Mouse (Mus musculus) cerebellum, postnatal 14 days (tissue): Measurements from ENCODE around the gene Kifc1.
"Not testable (repeated sequence)": the region's sequence is repeated elsewhere in the genome, so short reads cannot be mapped to it uniquely, and the experiment has no call there.

Experiments used
- DNase-seq, 2 experiments: peaks; one replicate each; pipeline ENCODE4 v3.0.0; 2021; ENCODE audit warnings: mixed read lengths in 2 of 2

Kifc1 gene

DNA sequence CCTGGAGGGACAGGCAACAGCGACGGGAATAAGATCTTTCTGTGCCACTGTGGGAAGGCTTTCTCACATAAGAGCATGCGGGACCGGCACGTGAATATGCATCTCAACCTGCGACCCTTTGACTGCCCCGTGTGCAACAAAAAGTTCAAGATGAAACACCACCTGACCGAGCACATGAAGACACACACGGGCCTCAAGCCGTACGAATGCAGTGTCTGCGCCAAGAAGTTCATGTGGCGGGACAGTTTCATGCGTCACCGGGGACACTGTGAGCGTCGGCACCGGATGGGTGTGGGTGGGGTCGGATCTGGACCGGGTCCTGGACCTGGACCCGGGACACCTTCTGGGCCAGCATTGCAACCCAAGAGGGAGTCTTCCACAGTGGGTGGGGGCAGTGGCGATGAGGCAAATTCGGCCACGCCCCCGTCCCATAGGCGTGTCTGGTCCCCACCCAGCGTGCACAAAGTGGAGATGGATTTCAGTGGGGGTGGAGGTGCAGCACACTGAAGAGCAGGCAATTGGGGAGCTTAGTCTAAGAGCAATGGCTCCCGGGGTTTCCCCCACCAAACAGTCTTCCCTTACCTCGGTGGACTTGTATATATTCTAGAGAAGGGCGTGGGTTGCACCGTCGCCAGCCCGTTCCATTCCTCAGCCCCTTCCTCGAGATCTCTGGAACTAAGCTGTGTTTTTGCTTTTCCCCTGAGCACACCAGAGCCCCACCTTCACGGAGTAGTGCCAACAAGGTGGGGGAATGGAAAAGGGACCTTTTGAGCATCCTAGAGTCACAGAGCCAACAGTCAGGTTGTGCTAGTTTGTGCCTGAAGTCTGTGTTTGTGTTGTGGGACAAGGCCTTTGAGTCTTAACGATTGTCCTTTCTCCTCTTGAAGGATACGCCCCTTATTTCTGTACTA is 28.1 kb upstream of the Kifc1 start:
- no peak for DNase-seq

DNA sequence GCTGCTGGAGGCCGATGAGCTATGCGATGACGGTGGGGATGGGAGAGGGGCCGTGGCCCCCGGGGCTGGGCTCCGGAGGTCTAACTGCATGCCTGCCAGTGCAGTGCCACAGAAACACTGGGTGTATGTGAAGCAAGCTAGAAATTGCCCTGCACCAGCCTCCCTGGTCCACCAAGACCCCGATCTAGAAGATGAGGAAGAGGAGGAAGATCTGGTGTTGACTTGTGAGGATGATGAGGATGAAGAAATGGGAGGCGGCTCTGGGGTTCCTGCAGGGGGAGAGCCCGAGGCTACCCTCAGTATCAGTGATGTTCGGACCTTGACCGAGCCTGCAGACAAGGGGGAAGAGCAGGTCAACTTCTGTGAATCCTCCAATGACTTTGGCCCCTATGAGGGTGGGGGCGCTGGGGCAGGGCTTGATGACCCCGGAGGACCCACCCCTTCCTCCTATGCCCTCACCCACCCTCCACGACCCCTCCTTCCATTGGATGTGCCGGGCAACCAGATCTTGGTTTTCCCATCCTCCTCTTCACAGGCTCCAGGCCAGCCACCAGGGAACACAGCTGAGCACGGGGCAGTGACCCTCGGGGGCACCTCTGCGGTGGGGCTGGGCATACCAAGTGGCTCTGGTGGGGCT is 27.3 kb upstream of the Kifc1 start:
- peak in 1 of 2 experiments; percentile 18 for DNase-seq

DNA sequence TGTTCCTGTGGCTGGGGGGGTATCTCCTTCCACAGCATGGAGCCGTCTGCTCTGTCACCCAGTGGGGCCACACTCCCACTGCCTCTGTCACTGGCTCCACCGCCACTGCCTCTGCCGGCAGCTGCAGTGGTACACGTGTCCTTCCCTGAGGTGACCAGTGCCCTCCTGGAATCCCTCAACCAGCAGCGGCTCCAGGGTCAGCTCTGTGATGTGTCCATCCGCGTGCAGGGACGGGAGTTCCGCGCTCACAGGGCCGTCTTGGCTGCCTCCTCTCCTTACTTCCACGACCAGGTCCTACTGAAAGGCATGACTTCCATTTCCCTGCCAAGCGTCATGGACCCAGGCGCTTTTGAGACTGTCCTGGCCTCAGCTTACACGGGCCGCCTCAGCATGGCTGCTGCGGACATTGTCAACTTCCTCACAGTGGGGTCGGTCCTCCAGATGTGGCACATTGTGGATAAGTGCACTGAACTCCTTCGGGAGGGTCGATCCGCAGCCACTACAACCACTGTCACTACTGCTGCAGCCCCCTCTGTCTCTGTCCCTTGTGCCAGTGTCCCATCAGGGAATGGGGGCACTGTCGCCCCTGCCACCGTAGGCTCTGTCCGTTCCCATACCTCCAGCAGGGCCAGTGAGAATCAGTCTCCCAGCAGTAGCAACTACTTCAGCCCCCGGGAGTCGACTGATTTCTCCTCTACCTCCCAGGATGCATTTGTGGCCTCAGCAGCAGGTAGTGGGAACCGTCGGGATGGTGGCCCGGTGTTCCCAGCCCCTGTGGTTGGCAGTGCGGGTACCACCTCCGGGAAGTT is 26.6 kb upstream of the Kifc1 start:
- peak in 1 of 2 experiments; percentile 26 for DNase-seq

DNA sequence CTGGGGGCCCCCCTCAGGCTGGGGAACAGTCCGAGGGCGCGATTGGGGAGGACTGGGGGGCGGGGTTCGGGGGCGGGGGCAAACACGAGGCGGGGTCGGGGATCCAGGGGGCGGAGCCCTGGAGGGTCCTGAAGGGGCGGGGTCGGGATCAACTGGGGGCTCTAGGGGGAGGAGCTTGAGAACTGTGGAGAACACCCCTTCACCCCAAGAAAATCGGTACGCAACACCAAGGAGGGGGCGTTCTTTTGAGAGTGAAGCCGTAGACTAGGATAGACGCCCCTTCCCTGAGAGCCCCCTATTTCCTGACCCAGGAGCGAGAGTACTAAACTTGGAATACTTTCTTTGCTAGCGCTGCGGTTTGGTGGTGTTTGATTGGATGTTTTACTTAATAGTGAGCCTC is 25.8 kb upstream of the Kifc1 start:
- no peak for DNase-seq

DNA sequence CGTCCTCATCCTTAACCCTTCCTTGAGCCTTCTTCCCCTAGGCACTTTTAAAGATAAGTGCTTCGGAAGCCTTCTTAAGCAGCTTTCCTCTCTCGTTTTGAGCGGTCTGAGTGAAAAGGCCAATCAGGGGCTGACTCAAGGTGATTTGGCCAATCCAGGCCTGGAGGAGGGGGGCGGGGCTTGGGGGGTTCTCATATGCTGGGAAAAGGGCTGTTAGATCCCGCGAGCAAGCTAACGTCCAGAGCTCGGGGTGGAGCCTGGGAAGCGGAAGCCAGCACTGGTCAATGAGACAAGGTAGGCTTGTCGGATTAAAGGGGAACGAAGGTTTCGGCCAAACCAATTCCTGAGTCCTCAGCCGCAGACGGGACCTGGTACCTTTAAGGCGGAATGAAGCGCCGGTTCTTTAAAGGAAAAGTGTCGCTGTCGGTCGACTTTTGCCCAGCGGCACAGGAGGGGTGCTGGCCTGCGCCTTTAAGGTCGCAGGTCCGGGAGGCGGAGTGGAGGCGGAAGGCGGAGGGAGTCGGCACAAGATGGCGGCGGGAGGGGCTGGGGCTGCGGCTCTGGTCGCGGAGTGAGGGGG is 25.3 kb upstream of the Kifc1 start, which contains the start of the genes Tapbp and Zbtb22:
TSS of gene Tapbp (plus strand) at position 229 of the 580 bp plus-strand sequence.
TSS of gene Zbtb22 (plus strand) at position 234 of the 580 bp plus-strand sequence.
- peak; percentile 98 to 99 for DNase-seq

DNA sequence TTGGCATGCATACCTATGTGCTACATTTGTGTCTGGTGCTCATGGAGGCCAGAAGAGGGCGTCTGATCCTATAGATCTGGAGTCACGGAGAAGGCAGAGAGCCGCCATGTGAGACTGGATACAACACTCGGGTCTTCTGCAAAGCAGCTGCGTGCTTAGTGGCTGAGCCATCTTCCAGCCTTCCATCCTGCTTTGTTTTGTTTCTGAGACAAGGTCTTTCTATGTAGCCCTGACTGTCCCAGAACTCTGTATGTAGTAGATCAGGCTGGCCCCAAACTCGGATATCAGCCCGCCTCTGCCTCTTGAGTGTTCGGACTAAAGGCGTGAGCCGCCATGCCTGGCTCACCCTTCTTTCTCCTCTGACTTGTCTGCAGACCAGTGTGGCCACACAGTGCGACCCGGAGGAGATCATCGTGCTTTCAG is 24.5 kb upstream of the Kifc1 start:
- no peak for DNase-seq

DNA sequence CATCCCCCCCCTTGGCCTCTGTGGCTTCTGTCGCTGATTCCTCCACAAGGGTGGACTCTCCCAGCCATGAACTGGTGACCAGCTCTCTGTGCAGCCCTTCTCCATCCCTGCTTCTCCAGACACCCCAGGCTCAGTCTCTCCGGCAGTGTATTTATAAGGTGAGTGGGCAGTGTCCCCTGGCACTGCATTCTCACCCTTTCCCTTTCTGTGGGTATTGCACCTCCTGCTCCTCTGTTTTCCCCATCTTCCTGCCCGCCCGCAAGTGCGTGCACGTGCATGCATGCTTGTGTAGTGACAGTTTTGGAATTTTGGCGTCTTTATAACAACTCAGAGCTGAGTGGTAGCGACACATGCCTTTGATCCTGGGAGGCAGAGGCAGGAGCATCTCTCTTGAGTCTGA is 23.4 kb upstream of the Kifc1 start:
- DNase-seq = no peak

DNA sequence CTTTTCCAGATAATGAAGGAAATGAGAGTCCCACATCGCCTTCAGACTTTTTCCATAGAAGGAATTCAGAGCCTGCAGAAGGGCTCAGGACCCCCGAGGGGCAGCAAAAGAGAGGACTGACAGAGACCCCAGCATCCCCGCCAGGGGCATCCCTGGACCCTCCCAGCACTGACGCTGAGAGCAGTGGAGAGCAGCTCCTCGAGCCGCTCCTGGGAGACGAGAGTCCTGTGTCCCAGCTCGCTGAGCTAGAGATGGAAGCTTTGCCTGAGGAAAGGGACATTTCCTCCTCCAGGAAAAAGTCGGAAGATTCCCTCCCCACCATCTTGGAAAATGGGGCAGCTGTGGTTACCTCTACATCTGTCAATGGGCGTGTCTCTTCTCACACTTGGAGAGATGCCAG is 22.8 kb upstream of the Kifc1 start:
- DNase-seq = no peak

DNA sequence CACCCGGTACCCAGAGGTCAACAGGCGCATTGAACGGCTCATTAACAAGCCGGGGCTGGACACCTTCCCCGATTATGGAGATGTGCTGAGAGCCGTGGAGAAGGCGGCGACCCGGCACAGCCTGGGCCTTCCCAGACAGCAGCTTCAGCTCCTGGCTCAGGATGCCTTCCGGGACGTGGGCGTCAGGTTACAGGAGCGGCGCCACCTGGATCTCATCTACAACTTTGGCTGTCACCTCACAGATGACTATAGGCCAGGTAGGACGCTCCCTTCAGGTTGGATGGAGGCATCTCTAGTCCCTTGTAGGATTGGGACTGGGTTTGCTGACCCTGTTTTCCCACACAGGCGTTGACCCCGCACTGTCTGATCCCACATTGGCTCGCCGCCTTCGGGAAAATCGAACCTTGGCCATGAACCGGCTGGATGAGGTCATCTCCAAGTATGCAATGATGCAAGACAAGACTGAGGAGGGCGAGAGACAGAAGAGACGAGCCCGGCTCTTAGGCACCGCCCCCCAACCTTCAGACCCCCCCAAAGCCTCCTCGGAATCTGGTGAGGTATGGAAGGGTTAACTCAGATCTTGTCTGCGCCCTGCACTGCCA is 21.5 kb upstream of the Kifc1 start:
- DNase-seq = no peak

DNA sequence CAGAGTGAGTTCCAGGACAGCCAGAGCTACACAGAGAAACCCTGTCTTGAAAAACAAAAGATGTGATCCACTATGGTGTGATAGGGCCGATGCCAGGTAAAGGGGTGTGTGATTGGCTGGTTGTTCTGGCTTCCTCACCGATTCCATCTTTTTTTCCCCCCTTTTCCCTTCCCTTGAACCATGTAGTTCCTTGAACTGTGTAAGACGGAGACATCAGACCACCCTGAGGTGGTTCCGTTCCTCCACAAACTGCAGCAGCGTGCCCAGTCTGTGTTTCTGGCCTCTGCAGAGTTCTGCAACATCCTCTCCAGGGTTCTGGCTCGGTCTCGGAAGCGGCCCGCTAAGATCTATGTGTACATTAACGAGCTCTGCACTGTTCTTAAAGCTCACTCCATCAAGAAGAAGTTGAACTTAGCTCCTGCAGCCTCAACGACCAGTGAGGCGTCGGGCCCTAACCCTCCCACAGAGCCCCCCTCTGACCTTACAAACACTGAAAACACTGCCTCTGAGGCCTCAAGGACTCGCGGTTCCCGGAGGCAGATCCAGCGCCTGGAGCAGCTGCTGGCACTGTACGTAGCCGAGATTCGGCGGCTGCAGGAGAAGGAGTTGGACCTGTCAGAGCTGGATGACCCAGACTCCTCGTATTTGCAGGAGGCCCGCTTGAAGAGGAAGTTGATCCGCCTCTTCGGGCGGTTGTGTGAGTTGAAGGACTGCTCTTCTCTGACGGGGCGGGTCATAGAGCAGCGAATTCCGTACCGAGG is 20.8 kb upstream of the Kifc1 start:
- no peak for DNase-seq

DNA sequence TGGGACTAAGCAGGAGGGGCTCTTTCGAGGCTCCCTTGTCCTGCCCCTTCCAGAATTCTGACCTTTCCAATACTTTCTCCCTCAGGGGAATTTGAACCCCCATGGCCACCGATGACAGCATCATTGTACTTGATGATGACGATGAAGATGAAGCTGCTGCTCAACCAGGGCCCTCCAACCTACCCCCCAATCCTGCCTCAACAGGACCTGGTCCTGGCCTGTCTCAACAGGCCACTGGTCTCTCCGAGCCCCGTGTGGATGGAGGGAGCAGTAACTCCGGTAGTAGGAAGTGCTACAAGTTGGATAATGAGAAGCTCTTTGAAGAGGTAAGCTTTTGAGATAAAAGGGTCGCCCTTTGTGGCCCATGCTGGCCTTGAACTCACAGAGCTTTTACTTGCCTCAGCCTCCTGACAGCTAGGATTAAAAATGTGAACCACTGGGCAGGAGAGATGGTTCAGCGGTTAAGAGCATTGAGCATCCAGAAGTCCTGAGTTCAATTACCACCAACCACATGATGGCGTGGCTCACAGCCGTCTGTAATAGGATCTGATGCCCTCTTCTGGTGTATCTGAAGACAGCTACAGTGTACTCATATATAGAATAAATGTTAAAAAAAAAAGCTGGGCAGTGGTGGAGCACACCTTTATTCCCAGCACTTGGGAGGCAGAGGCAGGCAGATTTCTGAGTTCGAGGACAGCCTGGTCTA is 20.0 kb upstream of the Kifc1 start:
- DNase-seq = no peak

DNA sequence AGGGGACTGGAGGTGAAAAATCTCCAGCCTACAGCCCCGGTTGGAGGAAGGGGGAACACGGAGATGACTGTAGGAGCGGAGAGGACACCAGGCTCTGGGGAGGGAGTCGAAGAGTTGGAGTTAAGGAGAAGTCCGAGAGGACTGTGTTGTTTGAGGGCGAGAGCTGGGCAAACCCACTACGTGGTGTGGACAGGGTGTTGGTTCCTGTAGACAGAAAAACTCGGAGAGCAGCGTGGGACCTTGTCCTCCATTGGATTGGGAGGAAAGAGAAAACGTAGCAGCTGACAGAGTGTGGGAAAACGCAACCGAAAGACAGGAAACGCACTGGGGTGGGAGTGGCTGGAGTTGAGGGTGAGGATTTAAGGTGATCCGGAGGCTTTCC is 19.4 kb upstream of the Kifc1 start:
- no peak for DNase-seq

DNA sequence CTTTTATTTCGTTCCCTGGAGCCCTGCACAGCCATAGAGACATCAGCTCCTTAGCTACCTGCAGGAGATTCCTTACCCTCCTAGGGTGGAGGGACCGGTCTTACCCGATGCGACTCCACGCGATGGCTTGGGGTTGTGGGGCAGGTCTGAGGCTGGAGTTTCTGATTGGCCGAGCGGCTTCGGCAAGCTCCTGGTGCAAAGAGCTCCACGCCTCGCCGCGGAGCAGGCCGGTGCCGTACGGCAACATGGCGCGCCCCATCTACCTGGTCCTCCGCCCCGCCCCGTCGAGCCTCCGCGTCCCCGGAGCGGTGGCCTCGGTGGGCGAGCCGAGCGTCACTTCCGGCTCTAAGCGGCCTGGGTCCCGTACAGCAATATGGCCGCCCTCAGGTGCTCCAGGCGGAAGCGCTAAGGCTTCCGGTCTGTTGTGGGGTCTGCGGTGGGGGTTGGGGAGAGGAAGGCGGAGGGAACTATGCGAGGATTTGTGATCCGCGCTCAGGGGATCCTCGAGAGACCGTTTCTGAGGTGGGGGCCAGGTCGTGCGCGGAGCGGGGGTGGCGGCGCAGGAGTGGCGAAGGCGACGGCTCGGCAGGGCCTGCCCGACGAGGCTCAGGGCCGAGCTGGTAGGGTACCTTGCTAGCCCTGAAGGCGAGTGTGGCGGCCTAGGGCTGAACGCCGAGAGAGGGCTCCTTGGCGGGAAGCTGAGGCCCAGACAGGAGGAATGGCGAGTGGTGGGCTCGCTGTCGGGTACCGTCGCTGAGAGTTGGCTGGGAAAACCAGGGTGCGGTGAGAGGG is 18.8 kb upstream of the Kifc1 start, which contains the start of gene Daxx:
TSS of gene Daxx (plus strand) at position 338 of the 792 bp plus-strand sequence.
- DNase-seq = peak; percentile 98 to 99

DNA sequence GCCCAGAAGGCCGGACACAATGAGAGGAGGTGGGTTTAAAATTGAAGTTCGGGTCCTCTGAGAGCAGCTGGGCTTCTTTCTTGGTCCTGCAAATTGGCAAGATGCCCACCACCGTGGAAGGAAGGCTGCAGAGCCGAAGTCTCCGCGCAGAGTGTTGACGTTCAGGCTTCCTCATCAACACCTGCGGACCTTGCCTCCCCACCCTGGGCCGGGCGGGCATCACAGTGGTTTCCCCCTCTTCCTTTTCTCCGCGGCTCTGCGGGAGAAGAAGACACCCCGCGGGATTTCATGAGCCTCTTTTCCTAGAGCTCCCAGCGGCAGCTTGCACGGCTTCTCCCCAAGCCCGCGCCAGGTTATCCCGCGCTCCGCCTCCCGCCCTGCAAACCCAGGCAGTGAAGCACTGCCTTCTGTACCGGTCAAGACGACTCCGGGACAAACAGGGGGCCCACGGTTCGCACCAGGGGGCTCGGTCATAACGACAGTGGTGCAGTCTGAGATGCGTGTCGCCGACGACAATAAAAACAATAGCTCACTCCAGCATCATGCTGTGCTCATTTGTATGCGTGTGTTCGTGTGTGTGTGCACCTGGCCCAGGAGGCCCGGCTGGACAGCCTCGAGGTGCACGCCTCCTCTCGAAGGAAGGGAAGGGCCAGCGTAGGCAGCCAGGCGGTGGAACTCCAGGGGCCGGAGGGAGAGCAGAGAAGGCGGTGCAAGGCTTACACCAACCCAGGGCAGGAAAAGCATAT is 18.0 kb upstream of the Kifc1 start:
- DNase-seq = peak; percentile 75 to 84

DNA sequence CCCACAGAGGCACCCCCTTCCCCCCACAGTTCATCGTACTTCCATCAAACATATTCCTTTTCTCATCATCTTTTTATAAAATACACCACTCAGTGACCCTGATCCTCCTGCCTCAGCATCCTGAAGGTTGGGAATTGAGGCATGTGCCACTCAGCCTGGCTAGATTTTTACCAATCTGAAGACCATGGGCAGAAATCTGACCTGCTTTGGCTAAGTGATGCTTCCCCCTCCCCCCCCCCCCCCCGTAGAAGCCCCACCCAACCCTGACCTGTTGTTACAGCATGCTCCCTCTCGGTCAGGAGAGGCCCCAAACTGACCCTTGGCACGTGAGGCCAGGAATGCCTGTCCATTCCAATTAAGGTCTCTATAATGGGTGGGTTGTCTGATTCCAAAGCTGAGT is 14.4 kb upstream of the Kifc1 start, which contains the start of gene Platr17:
TSS of gene Platr17 (plus strand) at position 301 of the 400 bp plus-strand sequence.
- not testable (repeated sequence) for DNase-seq

DNA sequence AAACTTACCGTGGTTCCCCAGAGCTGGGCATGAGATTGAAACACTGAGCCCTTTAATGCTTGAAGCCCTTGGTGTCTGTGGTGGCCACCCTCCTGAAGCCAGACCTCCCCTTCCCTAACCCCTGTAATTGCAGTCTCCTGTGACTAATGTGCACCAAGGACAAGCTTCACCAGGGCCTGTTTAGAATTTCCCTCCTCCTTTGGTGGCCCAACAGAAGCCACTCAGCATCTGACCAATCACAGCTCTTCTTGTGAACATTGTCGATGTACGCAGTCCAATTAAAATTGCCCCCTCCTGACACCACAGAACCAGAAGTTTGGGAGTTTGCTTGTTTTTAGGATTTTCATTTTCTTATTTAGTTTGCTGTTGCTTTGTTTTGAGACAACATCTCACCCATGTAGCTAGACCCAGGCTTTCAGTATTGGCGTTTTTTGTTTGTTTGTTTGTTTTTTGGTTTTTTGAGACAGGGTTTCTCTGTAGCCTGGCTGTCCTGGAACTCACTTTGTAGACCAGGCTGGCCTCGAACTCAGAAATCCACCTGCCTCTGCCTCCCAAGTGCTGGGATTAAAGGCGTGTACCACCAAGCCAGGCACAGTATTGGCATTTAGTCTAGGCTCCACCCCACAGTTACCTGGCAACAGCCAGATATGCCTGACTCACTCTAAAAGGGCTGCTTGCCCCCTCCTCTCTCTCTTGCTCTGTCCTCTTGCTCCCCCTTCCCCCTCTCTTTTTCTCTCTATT is 13.6 kb upstream of the Kifc1 start:
- not testable (repeated sequence) for DNase-seq

DNA sequence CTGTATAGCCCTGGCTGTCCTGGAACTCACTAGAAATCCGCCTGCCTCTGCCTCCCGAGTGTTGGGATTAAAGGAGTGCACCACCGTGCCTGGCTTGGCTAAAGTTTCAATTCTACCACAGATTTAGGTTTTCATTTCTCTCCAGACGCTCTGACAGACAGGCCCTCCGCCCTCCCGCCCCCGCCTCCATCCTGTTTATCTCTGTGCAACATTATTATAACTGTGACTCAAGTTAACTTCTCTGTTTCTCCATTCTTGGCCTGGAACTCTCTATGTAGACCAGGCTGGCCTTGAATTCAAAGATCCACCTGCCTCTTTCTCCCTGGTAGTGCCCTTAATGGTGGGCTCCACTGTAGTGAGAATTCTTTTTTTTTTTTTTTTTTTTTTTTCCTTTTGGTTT is 12.0 kb upstream of the Kifc1 start:
- DNase-seq = no peak

DNA sequence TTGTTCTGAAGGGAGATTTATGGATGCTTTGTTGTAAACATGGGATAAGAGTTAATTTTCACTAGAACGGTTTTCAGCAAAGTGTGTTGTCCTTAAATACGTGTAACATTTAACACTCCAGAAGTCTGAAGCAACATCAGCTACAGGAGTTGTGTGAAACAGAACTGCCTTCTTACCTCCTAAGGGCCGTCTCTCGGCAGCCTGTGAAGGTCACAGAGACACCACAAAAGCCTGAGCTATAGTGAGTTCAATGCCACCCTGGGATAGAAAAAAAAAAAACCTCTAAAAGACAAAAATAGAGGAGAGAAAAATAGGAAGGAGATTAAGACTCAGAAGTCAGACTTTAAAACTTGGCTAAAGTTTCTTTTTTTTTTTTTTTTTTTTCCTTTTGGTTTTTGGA is 11.6 kb upstream of the Kifc1 start:
- no peak for DNase-seq
